32 mouse cellular contexts compared by ENCODE assay signal in the genomic region with DNA sequence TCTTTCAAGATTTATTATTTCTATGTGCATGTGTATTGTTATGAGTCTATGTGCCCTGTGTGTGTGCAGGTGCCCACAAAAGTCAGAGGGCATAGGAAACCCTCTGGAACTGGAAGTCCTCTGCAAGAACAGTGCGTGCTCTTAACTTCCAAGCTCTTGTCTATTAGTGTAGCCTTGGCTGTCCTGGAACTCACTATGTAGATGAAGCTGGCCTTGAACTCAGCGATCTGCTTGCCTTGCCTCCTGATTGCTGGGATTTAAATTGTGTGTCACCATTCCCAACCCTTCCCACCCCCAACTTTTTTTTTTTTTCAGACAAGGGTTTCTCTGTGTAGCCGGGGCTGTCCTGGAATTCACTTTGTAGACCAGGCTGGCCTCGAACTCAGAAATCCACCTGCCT.
"Had no signal": no experiment of that assay in that cellular context is flagged by ENCODE, and none has a peak within 500 bp of the region (broad histone marks: within the 10 kb centered on the region; RNA-seq: fewer than 3 reads in every experiment).

No protein-coding gene starts in this region.

- H3K4me3 ChIP-seq: left cerebral cortex, adult 2 months; limb, embryonic 10.5 days; limb, embryonic 12.5 days; limb, embryonic 13.5 days; limb, embryonic 15.5 days; liver, embryonic 12.5 days; liver, embryonic 13.5 days; liver, embryonic 15.5 days; lung, embryonic 15.5 days; megakaryocyte, embryonic 14.5 days; midbrain, embryonic 10.5 days; midbrain, embryonic 12.5 days; midbrain, embryonic 13.5 days; midbrain, embryonic 15.5 days; myocyte had no signal

- DNase-seq: left cerebral cortex, postnatal 4 days; liver; liver, embryonic 13.5 days; liver, postnatal 0 days; lung, adult 18-20 months; lung, adult 2 months; lung, embryonic 14.5 days; lung, postnatal 10 days; lung, postnatal 14 days; lung, postnatal 36 days; lung, postnatal 4 days; midbrain, embryonic 14.5 days had no signal

- H3K9me3 ChIP-seq: limb, embryonic 10.5 days; limb, embryonic 12.5 days; limb, embryonic 13.5 days; limb, embryonic 15.5 days; liver, embryonic 12.5 days; liver, embryonic 13.5 days; liver, embryonic 15.5 days; lung, embryonic 15.5 days; megakaryocyte, embryonic 14.5 days; midbrain, embryonic 10.5 days; midbrain, embryonic 12.5 days; midbrain, embryonic 13.5 days; midbrain, embryonic 15.5 days had no signal

- H3K4me2 ChIP-seq: limb, embryonic 12.5 days; limb, embryonic 13.5 days; limb, embryonic 15.5 days; liver, embryonic 11.5 days; liver, embryonic 12.5 days; liver, embryonic 13.5 days; liver, embryonic 15.5 days; lung, embryonic 14.5 days; lung, embryonic 15.5 days; midbrain, embryonic 11.5 days; midbrain, embryonic 12.5 days; midbrain, embryonic 13.5 days; midbrain, embryonic 15.5 days had no signal

- H3K27me3 ChIP-seq: limb, embryonic 12.5 days; limb, embryonic 13.5 days; limb, embryonic 15.5 days; liver, embryonic 12.5 days; liver, embryonic 13.5 days; liver, embryonic 15.5 days; lung, embryonic 15.5 days; megakaryocyte, embryonic 14.5 days; midbrain, embryonic 12.5 days; midbrain, embryonic 13.5 days; midbrain, embryonic 15.5 days had no signal

- H3K36me3 ChIP-seq: limb, embryonic 10.5 days; limb, embryonic 12.5 days; limb, embryonic 13.5 days; limb, embryonic 15.5 days; liver, embryonic 12.5 days; liver, embryonic 13.5 days; liver, embryonic 15.5 days; lung, embryonic 15.5 days; midbrain, embryonic 10.5 days; midbrain, embryonic 12.5 days; midbrain, embryonic 13.5 days; midbrain, embryonic 15.5 days had no signal

- ATAC-seq: liver, embryonic 12.5 days; liver, postnatal 0 days; lung, postnatal 0 days; midbrain, embryonic 13.5 days; midbrain, embryonic 15.5 days; midbrain, embryonic 16.5 days had no signal

- H3K27ac ChIP-seq: left cerebral cortex, adult 2 months; limb, embryonic 10.5 days; limb, embryonic 12.5 days; limb, embryonic 13.5 days; liver, embryonic 14.5 days; macrophage; midbrain, embryonic 10.5 days; midbrain, embryonic 12.5 days; midbrain, embryonic 13.5 days; midbrain, embryonic 15.5 days had no signal

- H3K9ac ChIP-seq: limb, embryonic 12.5 days; limb, embryonic 13.5 days; limb, embryonic 15.5 days; liver, embryonic 12.5 days; liver, embryonic 13.5 days; liver, embryonic 14.5 days; liver, embryonic 15.5 days; liver, postnatal 0 days; lung, embryonic 14.5 days; lung, embryonic 15.5 days; midbrain, embryonic 12.5 days; midbrain, embryonic 13.5 days; midbrain, embryonic 15.5 days had no signal
